In the genomic region with DNA sequence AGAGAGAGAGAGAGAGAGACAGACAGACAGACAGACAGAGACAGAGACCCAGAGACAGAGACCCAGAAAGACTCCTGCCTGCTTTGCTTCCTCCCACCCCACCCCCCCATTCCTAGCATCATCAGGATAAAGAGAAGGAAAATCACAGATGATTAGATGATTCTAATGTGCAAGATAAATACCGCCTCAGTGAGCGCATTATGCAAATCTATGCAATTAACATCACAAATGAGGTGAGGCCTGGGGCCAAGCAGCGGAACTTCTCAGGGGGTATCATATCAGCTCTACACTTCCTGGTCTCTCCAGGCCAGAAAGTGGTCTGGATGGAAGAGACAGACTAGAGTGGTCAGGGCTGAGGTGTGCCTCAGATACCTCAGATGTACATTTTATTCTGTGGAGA, we compare ENCODE assay signal across 19 mouse cellular contexts. TPM values are rescaled to one million over a fixed set of nuclear protein-coding genes. Genes with fewer than 3 reads are reported as not detected.
DNase-seq lines count a peak whose midpoint lies in the region; ATAC-seq and TF ChIP-seq lines count a peak whose summit lies in the region.
"Had no signal": no experiment of that assay in that cellular context is flagged by ENCODE, and none has a peak within 500 bp of the region (broad histone marks: within the 10 kb centered on the region; RNA-seq: fewer than 3 reads in every experiment).

No protein-coding gene starts in this region.

- H3K4me1 ChIP-seq in midbrain, embryonic 13.5 days (replicated peaks) = peaks cover 33% of the 10 kb centered on the region
- peaks cover 24% of the 10 kb centered on the region for H3K4me1 ChIP-seq in midbrain, embryonic 16.5 days (ENCODE audit: control insufficient read depth, insufficient read depth, low read length)
- peaks cover 43% of the 10 kb centered on the region for H3K4me1 ChIP-seq in hindbrain, embryonic 15.5 days (replicated peaks)
- peaks cover 45% of the 10 kb centered on the region for H3K4me1 ChIP-seq in neural tube, embryonic 15.5 days

- H3K9ac ChIP-seq in midbrain, embryonic 13.5 days (replicated peaks) = no peak overlapping the region
- no peak overlapping the region for H3K9ac ChIP-seq in midbrain, embryonic 16.5 days (ENCODE audit: low read depth, low read length)
- no peak overlapping the region for H3K9ac ChIP-seq in hindbrain, embryonic 15.5 days
- H3K9ac ChIP-seq in neural tube, embryonic 15.5 days (replicated peaks) = no peak overlapping the region
- H3K9ac ChIP-seq: lung, embryonic 14.5 days had no signal

- H3K4me3 ChIP-seq in midbrain, embryonic 13.5 days (replicated peaks) = no peak overlapping the region
- no peak overlapping the region for H3K4me3 ChIP-seq in midbrain, embryonic 16.5 days (ENCODE audit: low read depth, low read length)
- H3K4me3 ChIP-seq in hindbrain, embryonic 15.5 days = no peak overlapping the region
- H3K4me3 ChIP-seq in neural tube, embryonic 15.5 days (replicated peaks) = no peak overlapping the region
- H3K4me3 ChIP-seq: embryonic facial prominence, embryonic 10.5 days; erythroblast, embryonic 14.5 days had no signal

- no peak for TF ChIP-seq CTCF in brain, embryonic 14.5 days (IDR thresholded peaks at IDR 0.05; ENCODE audit: borderline replicate concordance, extremely low read depth, insufficient read depth, insufficient read length)

- no peaks in the 10 kb centered on the region for H3K36me3 ChIP-seq in midbrain, embryonic 13.5 days
- H3K36me3 ChIP-seq in midbrain, embryonic 16.5 days (ENCODE audit: control insufficient read depth, insufficient read depth, low read length) = no peaks in the 10 kb centered on the region
- no peaks in the 10 kb centered on the region for H3K36me3 ChIP-seq in hindbrain, embryonic 15.5 days
- H3K36me3 ChIP-seq in neural tube, embryonic 15.5 days = no peaks in the 10 kb centered on the region
- H3K36me3 ChIP-seq: embryonic facial prominence, embryonic 10.5 days had no signal

- H3K27ac ChIP-seq in midbrain, embryonic 13.5 days = 0 out of 2 replicates have a peak overlapping the region, but pooled peaks have one; percentile 27
- H3K27ac ChIP-seq in midbrain, embryonic 16.5 days (ENCODE audit: low read length) = no peak overlapping the region
- H3K27ac ChIP-seq in hindbrain, embryonic 15.5 days (replicated peaks) = peak overlapping the region; percentile 53
- H3K27ac ChIP-seq in neural tube, embryonic 15.5 days (replicated peaks) = peak overlapping the region; percentile 54; the same call in 1 of the 2 replicates
- H3K27ac ChIP-seq: embryonic facial prominence, embryonic 10.5 days; macrophage had no signal

- peak; percentile 89 for DNase-seq in brain, embryonic 14.5 days (ENCODE audit: low read depth)
- no peak for DNase-seq in frontal cortex, postnatal 14 days (ENCODE audit: low spot score in 2 of 2)
- DNase-seq: adrenal gland, postnatal 36 days; cerebellum, postnatal 14 days; heart, adult 18-20 months; kidney, adult 11 months; left cerebral cortex, postnatal 4 days; lung, embryonic 14.5 days; thymus, adult 2 months had no signal

- 26% methylated on average over 3 of the region's 3 CpGs for WGBS in midbrain, embryonic 13.5 days
- 22% methylated on average over 3 of the region's 3 CpGs for WGBS in midbrain, embryonic 16.5 days
- WGBS in hindbrain, embryonic 15.5 days = 23% methylated on average over 3 of the region's 3 CpGs
- 20% methylated on average over 3 of the region's 3 CpGs for WGBS in neural tube, embryonic 15.5 days

- no peaks in the 10 kb centered on the region for H3K9me3 ChIP-seq in midbrain, embryonic 13.5 days
- H3K9me3 ChIP-seq in midbrain, embryonic 16.5 days (replicated peaks; ENCODE audit: control insufficient read depth, low read length, poor library complexity, severe bottlenecking) = no peaks in the 10 kb centered on the region
- no peaks in the 10 kb centered on the region for H3K9me3 ChIP-seq in hindbrain, embryonic 15.5 days
- no peaks in the 10 kb centered on the region for H3K9me3 ChIP-seq in neural tube, embryonic 15.5 days (replicated peaks)
- H3K9me3 ChIP-seq: embryonic facial prominence, embryonic 10.5 days had no signal

- ATAC-seq in midbrain, embryonic 13.5 days = peak; percentile 41; the same call in 1 of the 2 replicates
- ATAC-seq in midbrain, embryonic 16.5 days = no peak
- no peak for ATAC-seq in hindbrain, embryonic 15.5 days (ENCODE audit: low FRiP score, low read depth)
- no peak for ATAC-seq in neural tube, embryonic 15.5 days (ENCODE audit: low FRiP score)
- ATAC-seq in granulocyte monocyte progenitor cell, adult 5-6 weeks (replicated peaks; ENCODE audit: poor library complexity, severe bottlenecking) = no peak

- H3K4me2 ChIP-seq in midbrain, embryonic 13.5 days (replicated peaks) = no peak overlapping the region
- no peak overlapping the region for H3K4me2 ChIP-seq in midbrain, embryonic 16.5 days (ENCODE audit: low read length)
- H3K4me2 ChIP-seq in hindbrain, embryonic 15.5 days = no peak overlapping the region
- no peak overlapping the region for H3K4me2 ChIP-seq in neural tube, embryonic 15.5 days
- H3K4me2 ChIP-seq: liver, embryonic 11.5 days; lung, embryonic 14.5 days had no signal

- H3K27me3 ChIP-seq in midbrain, embryonic 13.5 days = no peaks in the 10 kb centered on the region
- H3K27me3 ChIP-seq in midbrain, embryonic 16.5 days (ENCODE audit: control insufficient read depth, insufficient read depth, low read depth, low read length) = no peaks in the 10 kb centered on the region
- no peaks in the 10 kb centered on the region for H3K27me3 ChIP-seq in hindbrain, embryonic 15.5 days
- no peaks in the 10 kb centered on the region for H3K27me3 ChIP-seq in neural tube, embryonic 15.5 days (replicated peaks)

- TF ChIP-seq POLR2A in brain, embryonic 14.5 days (IDR thresholded peaks at IDR 0.05; ENCODE audit: borderline replicate concordance, extremely low read depth, insufficient read depth, insufficient read length, poor library complexity, severe bottlenecking) = no peak

RNA-seq across cellular contexts. Expression of a gene that starts 31.3 kb away (rescaled TPM):
- 9.1 and 12.3 TPM in 2 replicates for polyA plus RNA-seq in midbrain, embryonic 13.5 days (2015; fragmentation: Nextera tagmentation; extraction: Ambion mirVana)
- polyA plus RNA-seq in midbrain, embryonic 16.5 days (2015; fragmentation: Nextera tagmentation; extraction: Ambion mirVana) = 7.0 and 7.1 TPM in 2 replicates
- polyA plus RNA-seq in brain, embryonic 14.5 days (2012; rRNA removed) = 6.2 and 9.7 TPM in 2 replicates
- 8.6 and 10.8 TPM in 2 replicates for polyA plus RNA-seq in hindbrain, embryonic 15.5 days (2015; fragmentation: Nextera tagmentation; extraction: Ambion mirVana)
- 7.8 and 13.9 TPM in 2 replicates for polyA plus RNA-seq in neural tube, embryonic 15.5 days (2015; fragmentation: Nextera tagmentation; extraction: Ambion mirVana)
- not detected in 2 replicates for total RNA-seq in granulocyte monocyte progenitor cell, adult 5-6 weeks (2014; fragmentation: Nextera tagmentation)
- 0.04 and 0.21 TPM in 2 replicates for total RNA-seq in granulocyte monocyte progenitor cell, adult 5-6 weeks (2017)

RNA-seq across cellular contexts. Expression of a gene that starts 51.4 kb away (rescaled TPM):
- 1.6 and 2.4 TPM in 2 replicates for polyA plus RNA-seq in midbrain, embryonic 13.5 days (2015; fragmentation: Nextera tagmentation; extraction: Ambion mirVana)
- 1.7 and 1.8 TPM in 2 replicates for polyA plus RNA-seq in midbrain, embryonic 16.5 days (2015; fragmentation: Nextera tagmentation; extraction: Ambion mirVana)
- 3.5 and 3.7 TPM in 2 replicates for polyA plus RNA-seq in brain, embryonic 14.5 days (2012; rRNA removed)
- polyA plus RNA-seq in hindbrain, embryonic 15.5 days (2015; fragmentation: Nextera tagmentation; extraction: Ambion mirVana) = 1.8 and 2.4 TPM in 2 replicates
- polyA plus RNA-seq in neural tube, embryonic 15.5 days (2015; fragmentation: Nextera tagmentation; extraction: Ambion mirVana) = 2.4 and 2.5 TPM in 2 replicates
- total RNA-seq in granulocyte monocyte progenitor cell, adult 5-6 weeks (2014; fragmentation: Nextera tagmentation) = 0.21 TPM in 1 of 2 replicates, not detected in the other
- total RNA-seq in granulocyte monocyte progenitor cell, adult 5-6 weeks (2017) = not detected in 2 replicates
- total RNA-seq: MEL had no signal
- polyA plus RNA-seq: macrophage had no signal
